Mouse (Mus musculus): ENCODE data around the gene Pitpnb. TPM values are rescaled to one million over a fixed set of nuclear protein-coding genes. Genes with fewer than 3 reads are reported as not detected.

The Pitpnb gene
- polyA plus RNA-seq, 1 experiment from 2014 or later: 102 TPM

- Histone ChIP-seq H3K4me2 (ENCODE audit: low read length) (no peak overlapping the region), H3K4me1 (ENCODE audit: control insufficient read depth, insufficient read depth, low read length) (peaks cover 6% of the 10 kb centered on the region), H3K27ac (ENCODE audit: low read depth, low read length) (no peak overlapping the region), H3K4me3 (ENCODE audit: low read depth, low read length) (no peak overlapping the region), H3K9me3 (replicated peaks; ENCODE audit: control insufficient read depth, low read length) (no peaks in the 10 kb centered on the region), H3K27me3 (replicated peaks; ENCODE audit: control insufficient read depth, insufficient read depth, low read length) (no peaks in the 10 kb centered on the region), H3K9ac (ENCODE audit: low read length) (no peak overlapping the region), H3K36me3 (ENCODE audit: control insufficient read depth, insufficient read depth, low read length) (peaks cover 56% of the 10 kb centered on the region)
- 72% methylated on average over 7 of the region's 7 CpGs for WGBS
- no peak for DNase-seq (ENCODE audit: low spot score)
- no peak for ATAC-seq
Measured at GRCm38 (mm10) chr5:111361846-111362245, 31.3 kb downstream of the Pitpnb start.

- ATAC-seq (no peak), DNase-seq (ENCODE audit: low spot score) (no peak)
Measured at GRCm38 (mm10) chr5:111363446-111364062, 33.0 kb downstream of the Pitpnb start.

GRCm38 (mm10) chr5:111364533-111364932 is 34.0 kb downstream of the Pitpnb start:
- Histone ChIP-seq H3K36me3 (ENCODE audit: control insufficient read depth, insufficient read depth, low read length) (peaks cover 31% of the 10 kb centered on the region), H3K27me3 (replicated peaks; ENCODE audit: control insufficient read depth, insufficient read depth, low read length) (no peaks in the 10 kb centered on the region), H3K9ac (ENCODE audit: low read length) (no peak overlapping the region), H3K4me2 (ENCODE audit: low read length) (no peak overlapping the region), H3K27ac (ENCODE audit: low read depth, low read length) (no peak overlapping the region), H3K4me3 (ENCODE audit: low read depth, low read length) (no peak overlapping the region), H3K4me1 (ENCODE audit: control insufficient read depth, insufficient read depth, low read length) (peaks cover 24% of the 10 kb centered on the region), H3K9me3 (replicated peaks; ENCODE audit: control insufficient read depth, low read length) (no peaks in the 10 kb centered on the region)
- ATAC-seq (no peak), DNase-seq (ENCODE audit: low spot score) (peak; percentile 78)
- WGBS: 35% methylated on average over 3 of the region's 3 CpGs

More at GRCm38 (mm10) chr5:111363446-111364062, 33.0 kb downstream of the Pitpnb start:
- Histone ChIP-seq H3K9ac (ENCODE audit: low read length) (no peak overlapping the region), H3K27me3 (replicated peaks; ENCODE audit: control insufficient read depth, insufficient read depth, low read length) (no peaks in the 10 kb centered on the region), H3K4me1 (ENCODE audit: control insufficient read depth, insufficient read depth, low read length) (peaks cover 19% of the 10 kb centered on the region), H3K4me3 (ENCODE audit: low read depth, low read length) (no peak overlapping the region), H3K27ac (ENCODE audit: low read depth, low read length) (no peak overlapping the region), H3K9me3 (replicated peaks; ENCODE audit: control insufficient read depth, low read length) (no peaks in the 10 kb centered on the region), H3K36me3 (ENCODE audit: control insufficient read depth, insufficient read depth, low read length) (peaks cover 39% of the 10 kb centered on the region), H3K4me2 (ENCODE audit: low read length) (no peak overlapping the region)
- 56% methylated on average over 6 of the region's 6 CpGs for WGBS

- WGBS: 72% methylated on average over 5 of the region's 5 CpGs
- no peak overlapping the region for H3K4me3 ChIP-seq (ENCODE audit: low read depth, low read length)
- no peaks in the 10 kb centered on the region for H3K27me3 ChIP-seq (replicated peaks; ENCODE audit: control insufficient read depth, insufficient read depth, low read length)
- H3K36me3 ChIP-seq (ENCODE audit: control insufficient read depth, insufficient read depth, low read length): peaks cover 24% of the 10 kb centered on the region
- no peak overlapping the region for H3K4me2 ChIP-seq (ENCODE audit: low read length)
- no peak overlapping the region for H3K27ac ChIP-seq (ENCODE audit: low read depth, low read length)
- ATAC-seq: no peak
- H3K4me1 ChIP-seq (ENCODE audit: control insufficient read depth, insufficient read depth, low read length): peaks cover 24% of the 10 kb centered on the region
- H3K9ac ChIP-seq (ENCODE audit: low read length): no peak overlapping the region
- no peak for DNase-seq (ENCODE audit: low spot score)
- no peaks in the 10 kb centered on the region for H3K9me3 ChIP-seq (replicated peaks; ENCODE audit: control insufficient read depth, low read length)
Measured at GRCm38 (mm10) chr5:111366140-111366539, 35.6 kb downstream of the Pitpnb start.

- no peak overlapping the region for H3K4me2 ChIP-seq (ENCODE audit: low read length)
Measured at GRCm38 (mm10) chr5:111367937-111368517, 37.5 kb downstream of the Pitpnb start.

GRCm38 (mm10) chr5:111368576-111368975 is 38.0 kb downstream of the Pitpnb start:
- H3K9me3 ChIP-seq (replicated peaks; ENCODE audit: control insufficient read depth, low read length): no peaks in the 10 kb centered on the region
- H3K4me2 ChIP-seq (ENCODE audit: low read length): no peak overlapping the region
- 42% methylated on average over 5 of the region's 5 CpGs for WGBS
- peak; percentile 90 for DNase-seq (ENCODE audit: low spot score)
- peak overlapping the region; percentile 7; the same call in 1 of the 2 replicates for H3K9ac ChIP-seq (ENCODE audit: low read length)
- peak overlapping the region; percentile 78 for H3K27ac ChIP-seq (ENCODE audit: low read depth, low read length)
- H3K27me3 ChIP-seq (replicated peaks; ENCODE audit: control insufficient read depth, insufficient read depth, low read length): no peaks in the 10 kb centered on the region
- H3K4me3 ChIP-seq (ENCODE audit: low read depth, low read length): no peak overlapping the region
- H3K4me1 ChIP-seq (ENCODE audit: control insufficient read depth, insufficient read depth, low read length): peaks cover 24% of the 10 kb centered on the region
- peak; percentile 83 for ATAC-seq
- H3K36me3 ChIP-seq (ENCODE audit: control insufficient read depth, insufficient read depth, low read length): peaks cover 34% of the 10 kb centered on the region

More at GRCm38 (mm10) chr5:111367937-111368517, 37.5 kb downstream of the Pitpnb start:
- peak; percentile 22 for DNase-seq (ENCODE audit: low spot score)
- Histone ChIP-seq H3K27ac (ENCODE audit: low read depth, low read length) (peak overlapping the region; percentile 78), H3K36me3 (ENCODE audit: control insufficient read depth, insufficient read depth, low read length) (peaks cover 28% of the 10 kb centered on the region), H3K4me1 (ENCODE audit: control insufficient read depth, insufficient read depth, low read length) (peaks cover 24% of the 10 kb centered on the region), H3K9me3 (replicated peaks; ENCODE audit: control insufficient read depth, low read length) (no peaks in the 10 kb centered on the region), H3K4me3 (ENCODE audit: low read depth, low read length) (no peak overlapping the region), H3K9ac (ENCODE audit: low read length) (0 out of 2 replicates have a peak overlapping the region, but pooled peaks have one; percentile 7), H3K27me3 (replicated peaks; ENCODE audit: control insufficient read depth, insufficient read depth, low read length) (no peaks in the 10 kb centered on the region)
- peak; percentile 35; the same call in 1 of the 2 replicates for ATAC-seq
- WGBS: 28% methylated on average over 11 of the region's 11 CpGs

- 93% methylated on average over 4 of the region's 4 CpGs for WGBS
- ATAC-seq: no peak
- H3K9ac ChIP-seq (ENCODE audit: low read length): no peak overlapping the region
- DNase-seq (ENCODE audit: low spot score): no peak
- no peaks in the 10 kb centered on the region for H3K4me1 ChIP-seq (ENCODE audit: control insufficient read depth, insufficient read depth, low read length)
- peaks cover 91% of the 10 kb centered on the region for H3K36me3 ChIP-seq (ENCODE audit: control insufficient read depth, insufficient read depth, low read length)
- H3K27me3 ChIP-seq (replicated peaks; ENCODE audit: control insufficient read depth, insufficient read depth, low read length): no peaks in the 10 kb centered on the region
- H3K4me2 ChIP-seq (ENCODE audit: low read length): no peak overlapping the region
- H3K9me3 ChIP-seq (replicated peaks; ENCODE audit: control insufficient read depth, low read length): no peaks in the 10 kb centered on the region
- no peak overlapping the region for H3K27ac ChIP-seq (ENCODE audit: low read depth, low read length)
- no peak overlapping the region for H3K4me3 ChIP-seq (ENCODE audit: low read depth, low read length)
Measured at GRCm38 (mm10) chr5:111375616-111376015, 45.1 kb downstream of the Pitpnb start.

- DNase-seq (ENCODE audit: low spot score) (no peak), ATAC-seq (no peak)
- Histone ChIP-seq H3K9ac (ENCODE audit: low read length) (no peak overlapping the region), H3K4me1 (ENCODE audit: control insufficient read depth, insufficient read depth, low read length) (no peaks in the 10 kb centered on the region), H3K4me2 (ENCODE audit: low read length) (no peak overlapping the region), H3K27ac (ENCODE audit: low read depth, low read length) (no peak overlapping the region), H3K4me3 (ENCODE audit: low read depth, low read length) (no peak overlapping the region), H3K9me3 (replicated peaks; ENCODE audit: control insufficient read depth, low read length) (no peaks in the 10 kb centered on the region), H3K27me3 (replicated peaks; ENCODE audit: control insufficient read depth, insufficient read depth, low read length) (no peaks in the 10 kb centered on the region), H3K36me3 (ENCODE audit: control insufficient read depth, insufficient read depth, low read length) (peaks cover 90% of the 10 kb centered on the region)
- 92% methylated on average over 24 of the region's 24 CpGs for WGBS
Measured at GRCm38 (mm10) chr5:111376276-111377020, 45.9 kb downstream of the Pitpnb start.
